8 mouse cellular contexts compared by ENCODE assay signal in genomic region chr19:57031582-57031981, GRCm38 (mm10). TPM values are rescaled to one million over a fixed set of nuclear protein-coding genes. Genes with fewer than 3 reads are reported as not detected.
DNase-seq lines count a peak whose midpoint lies in the region; ATAC-seq and TF ChIP-seq lines count a peak whose summit lies in the region.

No protein-coding gene starts in this region.

- peaks cover 14% of the 10 kb centered on the region for H3K36me3 ChIP-seq in heart, embryonic 12.5 days
- no peaks in the 10 kb centered on the region for H3K36me3 ChIP-seq in hindbrain, postnatal 0 days (ENCODE audit: insufficient read depth, low read length)
- no peaks in the 10 kb centered on the region for H3K36me3 ChIP-seq in neural tube, embryonic 11.5 days (ENCODE audit: control insufficient read depth, insufficient read depth, low read length)

- TF ChIP-seq CTCF in hindbrain, postnatal 0 days (IDR thresholded peaks at IDR 0.05; ENCODE audit: low read depth): peak; percentile 85

- H3K9me3 ChIP-seq in heart, embryonic 12.5 days (replicated peaks): peaks cover 4% of the 10 kb centered on the region
- no peaks in the 10 kb centered on the region for H3K9me3 ChIP-seq in hindbrain, postnatal 0 days (ENCODE audit: low read length)
- H3K9me3 ChIP-seq in neural tube, embryonic 11.5 days (ENCODE audit: control insufficient read depth, low read length): no peaks in the 10 kb centered on the region

- H3K4me1 ChIP-seq in heart, embryonic 12.5 days (replicated peaks): peaks cover 3% of the 10 kb centered on the region; the same call in 1 of the 2 replicates
- H3K4me1 ChIP-seq in hindbrain, postnatal 0 days (ENCODE audit: insufficient read depth, low read length): no peaks in the 10 kb centered on the region
- no peaks in the 10 kb centered on the region for H3K4me1 ChIP-seq in neural tube, embryonic 11.5 days (ENCODE audit: control insufficient read depth, insufficient read depth, low read length)

- H3K4me3 ChIP-seq in heart, embryonic 12.5 days: no peak overlapping the region
- no peak overlapping the region for H3K4me3 ChIP-seq in hindbrain, postnatal 0 days (ENCODE audit: low read length)
- H3K4me3 ChIP-seq in neural tube, embryonic 11.5 days (ENCODE audit: low read depth, low read length): no peak overlapping the region

- no peaks in the 10 kb centered on the region for H3K27me3 ChIP-seq in heart, embryonic 12.5 days (replicated peaks)
- no peaks in the 10 kb centered on the region for H3K27me3 ChIP-seq in hindbrain, postnatal 0 days (ENCODE audit: insufficient read depth, low read length)
- H3K27me3 ChIP-seq in neural tube, embryonic 11.5 days (ENCODE audit: control insufficient read depth, insufficient read depth, low read length): no peaks in the 10 kb centered on the region

- WGBS in heart, embryonic 12.5 days: 53% methylated on average over 4 of the region's 4 CpGs
- WGBS in hindbrain, postnatal 0 days: 67% methylated on average over 4 of the region's 4 CpGs
- WGBS in neural tube, embryonic 11.5 days: 71% methylated on average over 4 of the region's 4 CpGs

- ATAC-seq in heart, embryonic 12.5 days (ENCODE audit: insufficient number of reproducible peaks, low FRiP score): no peak
- no peak for ATAC-seq in hindbrain, postnatal 0 days
- no peak for ATAC-seq in neural tube, embryonic 11.5 days (ENCODE audit: insufficient read depth, low FRiP score, low TSS enrichment)

- no peak overlapping the region for H3K9ac ChIP-seq in heart, embryonic 12.5 days
- H3K9ac ChIP-seq in hindbrain, postnatal 0 days (replicated peaks; ENCODE audit: low read length): no peak overlapping the region
- no peak overlapping the region for H3K9ac ChIP-seq in neural tube, embryonic 11.5 days (ENCODE audit: low read length)

- no peak overlapping the region for H3K4me2 ChIP-seq in heart, embryonic 12.5 days
- no peak overlapping the region for H3K4me2 ChIP-seq in hindbrain, postnatal 0 days (ENCODE audit: low read depth, low read length)
- H3K4me2 ChIP-seq in neural tube, embryonic 11.5 days (ENCODE audit: low read depth): no peak overlapping the region

- DNase-seq in heart, adult 8-10 months (ENCODE audit: low spot score): peak; percentile 55
- peak; percentile 62 to 86 for DNase-seq in adrenal gland, adult (ENCODE audit: inconsistent age in 2 of 2, low spot score in 1 of 2)
- DNase-seq in embryo, embryonic 11.5 days (ENCODE audit: low read depth, low spot score): peak; percentile 29
- peak; percentile 56 for DNase-seq in hindbrain, postnatal 0 days (ENCODE audit: low spot score)
- DNase-seq in left cerebral cortex, adult 18-20 months (ENCODE audit: low spot score in 2 of 2): peak; percentile 66 to 70
- DNase-seq in neural tube, embryonic 11.5 days (ENCODE audit: low spot score): peak; percentile 39
- DNase-seq in thymus, adult 18-20 months: peak; percentile 22 to 38

- no peak overlapping the region for H3K27ac ChIP-seq in heart, embryonic 12.5 days (ENCODE audit: poor library complexity, severe bottlenecking)
- no peak overlapping the region for H3K27ac ChIP-seq in hindbrain, postnatal 0 days
- no peak overlapping the region for H3K27ac ChIP-seq in neural tube, embryonic 11.5 days (ENCODE audit: low read depth, low read length)

RNA-seq across cellular contexts. Expression of gene Afap1l2, which starts 23.6 kb away (rescaled TPM):
- total RNA-seq in heart, adult 8-10 months (2022): 1 to 10 TPM; 2.8 to 4.4 (median 3.5) TPM
- 0.92 and 1.1 TPM in 2 replicates for polyA plus RNA-seq in heart, embryonic 12.5 days (2016; fragmentation: Nextera tagmentation; extraction: Ambion mirVana)
- 20.8 and 22.7 TPM in 2 replicates for total RNA-seq in hindbrain, postnatal 0 days (2014; rRNA removed)
- polyA plus RNA-seq in hindbrain, postnatal 0 days (2015; fragmentation: Nextera tagmentation; extraction: Ambion mirVana): 12.3 and 12.9 TPM in 2 replicates
- 1 to 10 TPM; 7.5 to 8.0 TPM for total RNA-seq in left cerebral cortex, adult 18-20 months (2021)
- 9.3 and 11.4 TPM in 2 replicates for polyA plus RNA-seq in neural tube, embryonic 11.5 days (2014; fragmentation: Nextera tagmentation; extraction: Ambion mirVana)
